Comparison of ENCODE assay signal across 8 mouse cellular contexts in the genomic region with DNA sequence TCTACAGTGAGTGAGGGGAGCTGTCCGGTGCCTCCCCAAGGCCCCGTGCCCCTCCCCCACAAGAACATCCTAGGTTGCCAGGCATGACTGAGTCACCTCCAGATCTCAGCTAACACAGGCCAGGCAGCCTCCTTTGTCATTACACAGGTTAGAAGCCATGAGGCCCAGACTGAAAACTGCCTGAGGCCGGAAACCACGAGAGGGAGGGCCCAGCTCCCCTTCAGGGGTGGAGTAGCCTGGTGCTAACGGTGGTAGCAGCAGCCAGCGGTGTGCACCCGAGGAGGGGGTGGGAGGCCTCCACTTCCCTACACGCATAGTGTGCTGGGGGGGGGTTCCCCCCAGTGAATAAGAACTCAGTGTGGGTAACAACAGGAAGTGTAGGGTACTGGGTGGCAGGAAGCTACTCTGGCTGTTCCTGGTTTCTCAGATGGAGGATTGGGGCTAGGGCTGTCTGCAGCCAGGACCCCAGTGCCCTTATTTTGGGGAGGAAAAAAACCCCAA. TPM values are rescaled to one million over a fixed set of nuclear protein-coding genes. Genes with fewer than 3 reads are reported as not detected.
DNase-seq lines count a peak whose midpoint lies in the region; ATAC-seq lines count a peak whose summit lies in the region.

No protein-coding gene starts in this region.

- peak; percentile 75 for ATAC-seq in common myeloid progenitor, adult 5-6 weeks (replicated peaks; ENCODE audit: low read depth, poor library complexity, severe bottlenecking)

- DNase-seq in kidney, adult 11 months: peak; percentile 52
- DNase-seq in kidney, postnatal 14 days: no peak
- DNase-seq in liver: peak; percentile 70
- peak; percentile 71 for DNase-seq in spleen, adult 12 weeks (ENCODE audit: low spot score)
- no peak for DNase-seq in frontal cortex, postnatal 36 days (ENCODE audit: low spot score in 2 of 2)
- DNase-seq in urinary bladder, postnatal 4 days (ENCODE audit: low spot score in 2 of 2): no peak
- DNase-seq in layer of hippocampus, adult 9-10 months (ENCODE audit: low spot score): no peak

RNA-seq across cellular contexts. Expression of a gene that starts 4.0 kb away (rescaled TPM):
- 28.4 and 81.9 TPM in 2 replicates for total RNA-seq in common myeloid progenitor, adult 5-6 weeks (2017)

RNA-seq across cellular contexts. Expression of a gene that starts 33.4 kb away (rescaled TPM):
- total RNA-seq in common myeloid progenitor, adult 5-6 weeks (2017): not detected in 2 replicates

RNA-seq across cellular contexts. Expression of a gene that starts 42.7 kb away (rescaled TPM):
- 2.1 and 2.6 TPM in 2 replicates for total RNA-seq in common myeloid progenitor, adult 5-6 weeks (2017)

RNA-seq across cellular contexts. Expression of a gene that starts 43.3 kb away (rescaled TPM):
- total RNA-seq in common myeloid progenitor, adult 5-6 weeks (2017): 0.96 TPM in 1 of 2 replicates, not detected in the other

RNA-seq across cellular contexts. Expression of a gene that starts 58.9 kb away (rescaled TPM):
- total RNA-seq in common myeloid progenitor, adult 5-6 weeks (2017): 26.6 and 28.0 TPM in 2 replicates

Comparison
In these comparisons a context has a peak if more than half of its experiments do, and no peak if none do; other contexts are left out.
1. DNase-seq: peak in kidney, adult 11 months (single experiment), liver (single experiment) and spleen, adult 12 weeks (single experiment); none in kidney, postnatal 14 days (single experiment), frontal cortex, postnatal 36 days (0 of 2), urinary bladder, postnatal 4 days (0 of 2) and layer of hippocampus, adult 9-10 months (single experiment).